Mouse (Mus musculus): Measurements from ENCODE around the gene Pithd1. TPM values are rescaled to one million over a fixed set of nuclear protein-coding genes. Genes with fewer than 3 reads are reported as not detected.

Gene Pithd1
- total RNA-seq, 1 experiment from 2014 or later: 63.2 TPM

Other genes with a start within 250 kb of the Pithd1 start
- not detected in 2 replicates for gene Myom3, start 227.5 kb downstream of the Pithd1 start, total RNA-seq (2017)
- 246 and 267 TPM in 2 replicates for gene Srsf10, start 131.5 kb downstream of the Pithd1 start, total RNA-seq (2017)
- gene Pnrc2, start 113.4 kb downstream of the Pithd1 start, total RNA-seq (2017): 210 and 250 TPM in 2 replicates
- 3.1 and 3.8 TPM in 2 replicates for gene Cnr2, start 91.9 kb downstream of the Pithd1 start, total RNA-seq (2017)
- 99.5 and 155 TPM in 2 replicates for gene Fuca1, start 66.5 kb downstream of the Pithd1 start, total RNA-seq (2017)
- gene Hmgcl, start 40.8 kb downstream of the Pithd1 start, total RNA-seq (2017): 32.2 and 35.7 TPM in 2 replicates
- 2.3 and 4.4 TPM in 2 replicates for gene Gale, start 23.5 kb downstream of the Pithd1 start, total RNA-seq (2017)
- gene Lypla2, start 14.6 kb downstream of the Pithd1 start, total RNA-seq (2017): 10.8 and 19.3 TPM in 2 replicates
- gene Eloa, start 34.5 kb upstream of the Pithd1 start, total RNA-seq (2017): 43.3 and 49.1 TPM in 2 replicates
- 829 and 1,291 TPM in 2 replicates for gene Rpl11, start 66.2 kb upstream of the Pithd1 start, total RNA-seq (2017)
- 6.8 and 7.3 TPM in 2 replicates for gene Id3, start 156.2 kb upstream of the Pithd1 start, total RNA-seq (2017)
- 7.1 and 7.2 TPM in 2 replicates for gene E2f2, start 185.1 kb upstream of the Pithd1 start, total RNA-seq (2017)
- gene Asap3, start 219.1 kb upstream of the Pithd1 start, total RNA-seq (2017): 0.19 and 0.25 TPM in 2 replicates